Mouse (Mus musculus) kidney, adult 2 months (tissue): ENCODE measurements around the gene Gpc6.

ENCODE experiments used
- CTCF ChIP-seq: fragments of 200-500 bp; conservative IDR thresholded peaks from 2 replicates; pipeline ENCODE4 v1.5.1; 2011; ENCODE audit warnings: low read depth, mild to moderate bottlenecking, control low read depth, low read length, moderate library complexity, mixed read lengths; ENCODE audit not compliant: insufficient read depth, insufficient read length
- POLR2A ChIP-seq: fragments of 200-500 bp; IDR thresholded peaks from one replicate; pipeline ENCODE4 v1.6.1; 2011; ENCODE audit warnings: low read depth, low read length, control low read depth

GRCm38 (mm10) chr14:117390794-117391320 lies 465.7 kb downstream of the Gpc6 start:
- TF ChIP-seq POLR2A, result no peak
- TF ChIP-seq CTCF, result no peak
